Mouse (Mus musculus) kidney, postnatal 36 days (tissue): ENCODE measurements around the gene Pdap1.
A peak's percentile ranks its signal among the peaks of the same experiment; 100 is the strongest.
"Not testable (repeated sequence)": the region's sequence is repeated elsewhere in the genome, so short reads cannot be mapped to it uniquely, and the experiment has no call there.

Source experiments
- DNase-seq, 2 experiments: peaks; one replicate each; pipeline ENCODE4 v3.0.0; 2021 to 2022; ENCODE audit warnings: mixed read lengths in 2 of 2

The Pdap1 gene

DNA sequence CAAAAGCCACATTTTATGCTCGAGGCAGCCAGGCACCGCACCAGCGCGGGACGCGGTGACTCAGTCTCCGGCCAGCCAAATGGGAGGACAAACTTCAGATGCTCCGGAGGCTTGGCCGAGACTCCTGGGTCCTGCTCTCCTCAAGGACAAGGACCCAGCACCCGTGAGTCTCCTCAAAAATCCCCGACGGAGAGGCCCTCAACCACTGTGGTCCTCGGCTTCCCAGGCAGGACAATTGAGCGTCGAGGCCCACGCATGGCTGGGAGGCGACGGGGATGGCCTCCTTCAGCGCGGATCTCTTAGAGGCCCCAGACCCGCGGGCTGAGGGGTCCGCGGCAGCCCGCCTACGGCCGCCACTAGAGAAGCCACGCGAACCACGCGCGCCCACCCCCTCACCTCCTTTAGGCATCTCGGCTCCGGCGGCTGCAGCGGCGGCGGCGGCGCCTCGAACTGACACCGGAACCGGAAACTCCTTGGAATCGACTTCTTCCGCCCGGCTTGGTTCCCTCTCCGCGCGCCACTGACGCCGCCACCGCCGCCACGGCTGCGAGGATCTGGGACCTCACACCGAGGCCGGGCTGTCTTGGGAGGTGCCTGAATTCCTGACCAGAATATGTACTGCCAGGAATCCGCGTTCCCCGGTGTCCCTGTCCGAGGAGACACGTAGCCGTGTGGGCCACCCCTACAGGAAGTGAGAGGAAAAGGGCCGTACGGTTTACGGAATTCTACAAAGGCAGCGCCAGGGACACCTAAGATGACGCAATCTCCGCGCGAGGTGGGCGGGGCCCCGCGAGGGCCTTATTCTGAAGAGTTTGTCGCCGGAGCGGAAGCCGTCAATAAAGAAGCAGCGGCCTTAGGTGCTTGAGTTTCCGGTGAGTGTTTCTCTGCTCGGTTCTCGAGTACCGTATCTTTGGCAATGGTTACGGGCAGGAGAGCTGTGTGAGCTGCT is at the start of gene Pdap1, which contains the start of gene Bud31:
TSS of gene Pdap1 (minus strand) at position 668 of the 949 bp plus-strand sequence.
TSS of gene Bud31 (plus strand) at position 792 of the 949 bp plus-strand sequence.
- peak; percentile 95 to 96 for DNase-seq

DNA sequence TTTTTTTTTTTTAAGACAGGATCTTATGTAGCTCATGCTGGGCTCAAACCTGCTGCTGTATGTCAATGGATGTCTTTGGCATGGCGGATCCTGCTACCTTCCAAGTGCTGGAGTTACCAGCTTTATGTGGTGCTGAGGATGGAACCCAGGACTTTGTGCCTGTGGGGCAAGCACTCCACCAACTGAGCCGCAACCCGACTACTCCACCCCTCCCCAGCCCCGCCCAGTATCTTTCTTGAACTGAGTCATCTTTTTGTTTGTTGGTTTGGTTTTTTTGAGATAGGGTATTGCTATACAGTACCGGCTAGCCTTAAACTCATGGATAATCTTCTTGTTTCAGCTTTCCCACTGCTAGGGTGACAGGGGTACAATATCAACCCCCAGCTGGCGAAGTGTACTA is 49.4 kb upstream of the Pdap1 start:
- no peak for DNase-seq

DNA sequence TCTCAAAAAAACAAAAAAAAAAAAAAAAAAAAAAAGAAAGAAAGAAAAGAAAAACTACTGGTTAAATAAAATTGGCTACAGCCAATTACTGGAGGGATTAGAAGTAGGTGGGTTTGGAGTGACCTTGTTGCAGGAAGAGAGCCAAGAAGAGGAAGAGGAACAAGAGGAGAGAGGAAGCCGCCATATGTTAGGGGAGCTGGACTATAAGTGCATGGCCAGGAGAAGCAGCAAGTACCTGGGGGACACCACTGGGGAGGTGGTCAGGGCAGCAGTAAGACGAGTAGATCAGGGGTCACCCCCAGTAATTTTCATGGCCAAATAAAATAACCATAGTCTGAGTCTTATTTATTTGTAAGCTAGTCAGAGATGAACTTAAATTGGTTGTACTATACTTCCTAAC is 45.2 kb upstream of the Pdap1 start:
- DNase-seq = no peak

DNA sequence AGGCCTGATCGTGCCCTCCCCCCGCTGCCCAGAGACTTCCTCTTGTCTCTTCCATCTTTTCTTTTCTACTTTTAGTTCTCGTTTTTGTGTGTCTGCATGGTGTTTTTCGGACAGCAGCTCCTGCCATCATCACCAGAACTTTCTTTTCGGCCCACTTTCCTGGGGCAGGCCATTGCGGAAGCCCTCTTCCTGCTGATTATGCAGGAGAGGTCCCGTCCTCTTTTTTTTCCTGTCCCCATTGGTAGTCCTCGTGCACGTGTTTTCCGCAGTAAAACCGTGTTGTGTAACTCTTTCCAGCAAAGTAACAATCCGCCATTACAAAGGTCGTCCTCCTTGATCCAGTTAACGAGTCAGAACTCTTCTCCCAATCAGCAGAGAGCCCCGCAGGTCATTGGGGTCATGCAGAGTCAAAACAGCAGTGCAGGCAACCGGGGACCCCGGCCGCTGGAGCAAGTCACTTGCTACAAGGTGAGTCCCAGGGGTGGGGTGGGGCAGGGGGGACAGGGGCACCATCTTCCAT is 38.5 kb upstream of the Pdap1 start:
- DNase-seq = no peak

DNA sequence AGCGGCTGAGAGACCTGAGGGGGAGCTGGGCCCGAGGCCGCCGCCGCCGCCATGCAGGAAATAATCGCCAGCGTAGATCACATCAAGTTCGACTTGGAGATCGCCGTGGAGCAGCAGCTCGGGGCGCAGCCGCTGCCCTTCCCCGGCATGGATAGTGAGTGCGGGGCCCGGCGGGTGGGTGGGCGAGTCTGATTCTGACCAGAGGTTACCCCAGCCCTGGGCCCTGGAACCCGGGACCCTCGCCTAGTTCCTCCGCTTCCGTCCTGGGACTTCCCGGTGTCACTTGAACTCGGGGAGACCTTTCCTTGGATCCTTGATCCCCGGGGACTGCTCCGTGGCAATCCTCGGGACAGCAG is 27.2 kb upstream of the Pdap1 start:
- no peak for DNase-seq

DNA sequence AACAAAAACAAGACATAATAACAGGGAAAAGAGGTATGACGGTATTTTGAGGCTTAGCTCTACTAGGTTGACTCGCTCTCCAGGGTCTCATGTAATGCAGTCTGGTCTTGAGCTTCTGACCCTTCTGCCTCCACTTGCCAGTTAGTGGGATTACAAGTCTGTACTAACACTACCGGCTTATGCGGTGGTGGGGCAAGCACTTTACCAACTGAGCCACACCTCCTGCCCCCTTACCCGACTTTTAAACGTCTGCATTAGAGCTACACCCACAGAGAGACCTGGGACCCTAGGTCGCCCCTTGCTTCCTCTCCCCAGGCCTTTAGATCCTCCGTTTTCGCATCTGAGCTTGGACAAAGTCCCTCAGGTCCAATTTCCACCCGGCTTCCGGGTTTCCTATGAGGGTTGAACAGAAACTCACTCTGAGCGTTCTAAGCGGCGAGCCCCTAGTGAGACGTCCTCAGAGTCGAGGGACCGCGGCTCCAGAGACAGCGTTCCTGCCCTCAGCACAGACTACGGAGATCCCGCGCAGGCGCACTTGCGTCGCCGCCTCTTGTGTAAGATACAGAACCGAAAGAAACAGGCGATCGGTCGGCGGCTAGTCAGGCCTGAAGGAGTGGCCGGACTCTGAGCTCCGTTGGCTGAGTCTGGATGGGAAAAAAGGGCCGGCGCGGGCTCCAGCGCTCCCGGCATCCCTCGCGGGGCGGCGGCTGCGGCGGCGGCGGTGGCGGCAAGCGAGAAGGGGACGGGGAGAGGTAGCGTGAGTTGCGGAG is 26.7 kb upstream of the Pdap1 start, which contains the start of the genes Ptcd1 and Cpsf4:
TSS of gene Ptcd1 (minus strand) at position 573 of the 770 bp plus-strand sequence.
TSS of gene Cpsf4 (plus strand) at position 678 of the 770 bp plus-strand sequence.
- peak; percentile 100 for DNase-seq

DNA sequence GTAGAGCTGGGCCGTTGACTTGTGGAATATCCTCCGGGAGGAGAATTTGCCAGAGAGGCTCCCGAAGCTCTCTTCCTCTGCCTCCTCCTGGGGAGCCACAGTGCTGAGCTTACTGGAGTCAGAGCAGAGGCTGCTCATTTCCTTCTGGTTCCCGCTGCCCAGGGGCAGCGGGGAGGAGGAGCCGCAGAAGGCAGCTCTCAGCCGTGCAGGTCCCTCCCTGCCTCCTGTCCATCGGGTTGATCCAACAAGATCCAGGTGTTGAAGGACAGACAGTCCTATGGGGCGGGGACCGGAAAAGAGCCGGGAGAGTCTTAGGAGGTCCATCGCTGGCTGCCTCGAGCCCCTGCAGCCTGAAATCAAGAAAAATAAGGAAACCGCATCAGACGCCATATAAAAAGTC is 25.1 kb upstream of the Pdap1 start:
- peak in 1 of 2 experiments; percentile 12 for DNase-seq

DNA sequence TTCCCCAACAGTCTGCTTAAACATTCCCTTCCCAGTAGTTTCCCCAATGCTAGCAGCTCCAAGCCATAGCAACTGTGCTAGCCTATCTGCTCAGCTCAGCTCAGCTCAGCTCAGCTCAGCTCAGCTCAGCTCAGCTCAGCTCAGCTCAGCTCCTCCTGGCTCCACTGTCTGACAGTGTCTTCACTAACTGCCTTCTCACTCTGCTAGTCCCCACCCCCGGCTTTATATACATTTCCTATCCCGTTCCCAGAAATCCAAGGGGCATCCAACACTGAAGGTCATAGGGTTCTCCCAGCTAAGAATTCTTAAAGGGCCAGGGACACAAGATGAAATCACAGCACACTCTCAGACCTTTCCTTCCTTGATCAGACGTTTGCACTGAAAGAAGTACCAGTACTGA is 24.7 kb upstream of the Pdap1 start:
- peak; percentile 24 to 26 for DNase-seq

DNA sequence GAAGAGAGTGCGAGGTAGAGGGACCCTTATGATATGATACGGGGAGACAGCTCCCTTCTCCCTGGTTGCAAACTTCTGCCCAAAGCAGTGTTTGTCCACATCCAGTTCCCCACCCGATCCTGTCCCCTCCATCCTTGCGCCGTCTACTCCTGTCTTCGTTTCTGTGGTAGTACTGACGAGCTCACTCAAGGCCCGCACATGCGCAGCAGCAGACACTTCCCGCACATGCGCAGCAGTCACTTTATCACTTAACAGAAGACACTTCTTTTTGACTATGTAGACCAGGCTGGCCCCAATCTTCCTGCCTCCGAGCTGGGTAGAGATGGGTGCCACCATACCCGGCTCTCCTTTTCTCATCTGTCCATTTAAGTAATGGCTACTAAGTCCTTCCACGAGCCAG is 21.3 kb upstream of the Pdap1 start:
- DNase-seq = no peak

DNA sequence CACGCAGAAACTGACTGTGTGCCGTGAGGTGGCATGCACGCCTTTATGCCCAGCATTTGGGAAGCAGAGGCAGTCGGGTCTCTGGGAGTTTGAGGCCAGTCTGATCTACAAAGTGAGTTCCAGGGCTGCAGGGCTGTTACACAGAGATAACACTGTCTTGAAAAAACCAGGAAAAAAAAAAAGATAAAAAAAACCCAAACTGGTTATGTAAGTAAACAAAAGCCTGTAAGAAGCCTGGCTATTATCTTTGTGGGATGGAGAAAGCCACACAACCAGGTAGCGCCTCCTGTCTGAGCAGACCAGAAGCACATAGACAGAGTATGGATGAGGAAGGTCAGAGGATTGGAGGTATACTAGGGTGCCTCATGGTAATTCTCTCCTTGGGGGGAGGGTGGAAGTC is 12.7 kb upstream of the Pdap1 start:
- no peak for DNase-seq

DNA sequence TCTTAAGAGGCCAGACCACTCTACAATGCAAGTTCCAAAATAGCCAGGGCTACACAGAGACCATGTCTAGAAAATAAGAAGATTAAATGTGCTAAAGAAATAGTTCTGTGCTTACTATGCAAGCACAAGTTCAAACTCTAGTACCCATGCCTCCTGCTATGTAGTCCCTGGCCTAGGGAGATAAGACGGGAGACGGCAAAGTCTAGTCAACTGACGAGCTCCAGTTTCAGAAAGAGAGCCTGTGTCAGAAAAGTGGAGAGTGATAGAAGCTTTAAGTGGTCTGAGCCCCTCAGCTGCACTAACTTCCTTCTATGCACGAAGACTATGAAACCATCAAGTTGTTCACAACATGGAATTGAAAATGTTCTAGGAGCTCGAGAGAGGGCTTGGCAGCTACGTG is 9.3 kb upstream of the Pdap1 start:
- no peak for DNase-seq

DNA sequence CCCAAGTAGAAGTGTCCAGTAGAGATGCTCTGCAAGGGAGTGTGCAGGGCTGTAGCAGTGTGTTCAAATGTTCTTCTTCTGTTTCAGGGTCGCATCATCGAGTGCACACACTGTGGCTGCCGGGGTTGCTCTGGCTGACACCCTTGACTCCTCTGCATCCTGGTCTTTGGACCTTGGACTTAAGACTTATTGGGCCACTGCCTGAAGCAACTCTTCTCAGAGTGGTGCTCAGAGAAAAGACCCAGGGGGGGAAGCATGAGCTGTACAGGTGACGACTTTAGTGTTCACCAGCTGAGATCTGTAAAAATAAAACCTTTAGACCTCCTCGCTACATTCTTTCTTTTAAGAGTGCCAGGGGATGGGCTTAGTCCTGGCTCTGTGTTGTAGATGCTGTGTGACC is 7.7 kb upstream of the Pdap1 start:
- DNase-seq = peak; percentile 65 to 76

DNA sequence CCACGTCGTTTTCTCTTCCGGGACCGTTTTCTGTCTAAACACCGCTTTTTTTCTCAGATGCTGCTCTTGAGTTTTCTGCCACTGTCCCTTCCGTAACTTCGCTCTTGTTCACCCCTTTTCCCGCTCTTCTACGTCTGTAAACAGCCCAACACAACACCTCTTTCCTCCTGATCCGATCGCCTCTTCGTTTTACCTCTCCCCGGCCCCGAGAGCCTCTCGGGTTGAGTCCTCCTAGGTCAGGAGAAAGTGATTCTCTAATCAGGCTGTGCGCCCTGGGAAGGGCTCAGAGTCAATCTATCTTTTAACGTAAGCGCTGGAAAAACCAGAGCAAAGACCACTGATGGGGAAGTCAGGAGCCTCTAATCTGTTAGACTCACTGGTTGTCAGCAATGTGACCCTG is 573 bp upstream of the Pdap1 start:
- peak in 1 of 2 experiments; percentile 28 for DNase-seq

DNA sequence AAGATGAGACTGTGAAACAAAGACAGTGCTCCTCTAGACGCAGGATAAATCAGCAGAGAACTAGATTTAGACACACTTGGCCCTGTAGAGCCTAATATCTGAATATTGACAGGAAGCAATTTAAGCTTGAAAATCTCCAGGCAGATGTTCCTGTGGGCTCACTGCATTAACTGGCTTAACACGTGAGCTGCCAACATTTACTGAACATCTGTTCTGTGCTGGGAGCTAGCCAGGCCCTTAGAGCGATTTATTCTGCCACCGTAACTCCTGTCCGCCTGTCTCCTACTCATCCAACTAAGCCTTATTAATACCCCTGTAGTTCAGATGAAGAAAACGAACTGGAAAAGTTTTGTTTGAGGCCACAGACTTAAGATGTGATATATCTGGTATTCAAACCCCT is 1.2 kb downstream of the Pdap1 start:
- no peak for DNase-seq

DNA sequence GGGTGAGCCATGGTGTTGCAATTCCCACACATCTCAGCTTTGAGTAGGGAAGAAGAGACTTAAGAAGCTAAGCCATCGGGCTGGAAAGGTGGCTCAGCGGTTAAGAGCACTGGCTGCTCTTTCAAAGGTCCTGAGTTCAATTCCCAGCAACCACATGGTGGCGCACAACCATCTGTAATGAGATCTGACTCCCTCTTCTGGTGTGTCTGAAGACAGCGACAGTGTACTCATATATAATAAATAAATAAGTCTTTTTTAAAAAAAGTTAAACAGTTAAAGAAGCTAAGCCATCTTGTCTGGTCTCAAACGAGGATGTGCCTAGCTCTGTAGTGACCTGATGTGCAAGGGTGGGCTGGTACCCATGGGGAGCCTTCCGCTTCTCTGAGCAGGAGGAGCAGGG is 6.8 kb downstream of the Pdap1 start:
- not testable (repeated sequence) for DNase-seq

DNA sequence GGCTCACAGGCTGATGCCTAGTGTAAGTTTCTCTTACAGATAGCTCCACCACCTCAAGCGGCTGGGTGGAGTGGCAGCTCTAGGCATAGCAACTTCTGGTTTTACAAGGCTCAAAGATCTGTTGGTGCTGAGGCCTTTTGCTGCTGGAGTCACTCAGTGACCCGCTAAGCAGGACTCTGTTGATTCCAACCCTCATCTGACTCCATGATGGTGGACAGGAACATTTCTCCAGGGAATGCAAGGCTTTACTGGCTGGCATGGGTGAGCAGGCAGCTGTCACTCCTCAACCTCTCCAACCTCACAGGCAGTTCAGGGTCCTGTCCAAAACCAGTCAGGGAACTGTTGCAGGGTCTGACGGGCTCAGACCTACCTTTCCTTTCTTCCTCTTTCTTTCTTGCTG is 9.0 kb downstream of the Pdap1 start:
- no peak for DNase-seq

DNA sequence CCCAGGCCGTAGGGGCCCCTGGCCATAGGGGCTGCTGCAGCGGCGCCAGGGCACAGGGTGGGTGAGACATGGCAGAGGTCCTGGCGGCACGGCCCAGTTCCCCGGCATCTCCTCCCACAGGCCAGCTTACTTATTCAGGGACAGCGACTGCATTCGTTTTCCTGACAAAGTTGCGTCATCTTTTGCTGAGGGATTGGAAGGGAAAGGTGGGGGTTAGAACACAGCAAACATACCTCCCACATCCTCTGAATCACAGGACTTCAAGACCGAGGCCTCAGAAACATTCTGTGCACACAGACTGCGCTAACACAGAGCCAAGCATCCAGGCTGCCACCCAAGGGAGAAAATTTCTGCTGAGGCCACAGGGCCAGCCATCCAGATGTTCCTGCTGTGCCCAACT is 9.8 kb downstream of the Pdap1 start:
- no peak for DNase-seq

DNA sequence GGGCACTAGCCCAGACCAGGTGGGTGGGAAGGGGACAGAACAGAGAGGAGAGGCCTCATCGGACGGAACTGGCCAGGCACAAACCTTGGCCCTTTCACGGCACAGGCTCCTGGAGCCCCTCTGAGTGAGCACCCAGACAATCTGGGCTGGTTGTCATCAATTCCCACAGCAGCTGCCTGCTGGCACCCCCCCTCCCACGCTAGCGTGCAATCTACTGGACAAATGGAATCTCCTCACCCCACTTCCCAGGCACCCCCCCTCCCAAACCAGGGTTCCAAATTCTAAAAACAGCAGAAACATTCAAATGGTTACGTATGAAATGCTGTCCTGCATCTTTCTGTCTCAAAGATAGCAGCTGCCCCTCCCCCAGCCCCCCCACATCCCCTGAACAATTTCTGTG is 10.3 kb downstream of the Pdap1 start:
- not testable (repeated sequence) for DNase-seq

DNA sequence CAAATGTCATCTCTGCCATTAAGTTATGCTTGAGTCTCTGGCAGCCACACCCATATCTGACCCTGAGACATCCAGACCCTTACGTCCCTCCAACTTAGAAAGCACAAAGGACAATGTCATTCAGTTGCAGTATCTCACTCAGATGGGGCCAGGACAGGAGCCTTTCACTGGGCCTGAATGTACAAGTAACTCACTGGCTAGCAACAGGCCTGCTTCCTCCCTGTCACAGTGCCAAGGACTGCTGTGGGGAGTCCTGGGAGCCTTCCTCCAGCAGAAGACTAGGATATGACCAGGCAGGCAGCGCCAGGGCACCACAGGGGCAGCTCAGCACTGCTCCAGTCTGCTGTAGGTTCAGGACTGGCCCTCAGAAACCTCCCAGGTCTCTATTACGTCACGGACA is 10.9 kb downstream of the Pdap1 start:
- peak; percentile 28 to 57 for DNase-seq

DNA sequence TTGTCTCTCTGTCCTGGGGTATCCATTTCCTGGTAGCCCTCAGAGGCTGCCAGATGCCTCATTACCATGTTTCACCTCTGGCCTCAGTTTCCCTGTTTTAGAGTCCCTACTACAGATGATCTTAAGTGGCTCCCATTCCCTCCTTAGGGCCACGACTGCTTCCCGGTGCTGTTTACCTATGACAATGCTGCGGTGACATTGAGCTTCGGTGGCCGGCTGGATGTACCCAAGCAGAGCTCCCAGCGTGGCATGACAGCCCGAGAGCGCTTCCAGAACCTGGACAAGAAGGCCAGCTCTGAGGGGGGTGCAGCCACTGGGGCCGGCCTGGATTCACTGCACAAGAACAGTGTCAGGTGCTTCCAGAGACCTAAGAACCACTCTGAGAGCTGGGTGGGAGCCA is 13.5 kb downstream of the Pdap1 start:
- DNase-seq = no peak

DNA sequence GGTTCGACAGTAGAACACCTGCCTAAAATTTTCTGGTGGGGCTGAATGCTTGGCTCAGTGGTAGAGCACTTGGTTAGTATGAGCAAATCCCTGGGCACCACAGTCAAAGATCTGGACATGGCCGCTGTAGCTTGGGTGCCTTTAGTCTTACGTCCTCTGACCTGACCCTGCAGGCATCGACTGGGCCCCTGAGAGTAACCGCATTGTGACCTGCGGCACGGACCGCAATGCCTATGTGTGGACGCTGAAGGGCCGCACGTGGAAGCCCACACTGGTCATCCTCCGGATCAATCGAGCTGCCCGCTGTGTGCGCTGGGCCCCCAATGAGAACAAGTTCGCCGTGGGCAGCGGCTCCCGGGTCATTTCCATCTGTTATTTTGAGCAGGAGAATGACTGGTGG is 16.6 kb downstream of the Pdap1 start:
- no peak for DNase-seq

DNA sequence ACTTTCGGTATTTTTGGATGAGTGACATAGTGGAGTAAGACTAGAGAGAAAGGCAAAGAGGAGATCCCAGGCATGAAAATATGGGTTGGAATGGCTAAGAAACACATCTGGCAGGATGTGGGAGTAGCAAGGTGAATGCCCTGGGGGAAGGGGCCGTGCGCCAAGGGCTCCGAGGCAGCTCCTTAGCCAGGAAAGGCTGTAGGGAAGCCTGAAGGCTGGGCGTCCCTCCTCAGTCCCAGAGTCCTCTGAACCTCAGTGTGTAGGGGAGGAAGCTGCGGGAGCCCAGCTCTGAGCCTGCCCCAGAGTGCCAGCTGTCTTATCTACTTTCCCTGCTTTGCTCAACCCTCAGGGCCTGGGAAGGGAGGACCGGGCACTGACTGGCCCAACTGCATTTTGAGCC is 19.1 kb downstream of the Pdap1 start:
- DNase-seq = no peak

DNA sequence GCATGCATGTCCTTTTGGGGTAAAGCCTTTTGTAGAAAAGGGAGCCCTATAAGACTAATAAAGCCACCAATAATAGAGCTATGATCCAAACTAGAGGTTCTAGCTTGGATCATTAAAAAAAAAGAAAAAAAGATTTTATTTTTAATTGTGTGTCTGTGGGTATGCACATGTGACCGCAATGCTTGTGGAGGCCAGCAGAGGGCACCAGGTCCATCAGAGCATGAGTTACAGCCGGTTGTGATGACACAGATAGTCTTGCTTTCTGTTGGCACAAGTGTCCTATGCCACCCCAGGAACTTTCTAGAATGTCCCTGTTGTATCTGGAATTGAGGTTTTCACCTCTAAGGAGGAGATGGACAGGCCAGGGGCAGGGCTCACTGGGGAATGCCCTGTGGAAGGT is 20.7 kb downstream of the Pdap1 start:
- DNase-seq = peak in 1 of 2 experiments; percentile 39

DNA sequence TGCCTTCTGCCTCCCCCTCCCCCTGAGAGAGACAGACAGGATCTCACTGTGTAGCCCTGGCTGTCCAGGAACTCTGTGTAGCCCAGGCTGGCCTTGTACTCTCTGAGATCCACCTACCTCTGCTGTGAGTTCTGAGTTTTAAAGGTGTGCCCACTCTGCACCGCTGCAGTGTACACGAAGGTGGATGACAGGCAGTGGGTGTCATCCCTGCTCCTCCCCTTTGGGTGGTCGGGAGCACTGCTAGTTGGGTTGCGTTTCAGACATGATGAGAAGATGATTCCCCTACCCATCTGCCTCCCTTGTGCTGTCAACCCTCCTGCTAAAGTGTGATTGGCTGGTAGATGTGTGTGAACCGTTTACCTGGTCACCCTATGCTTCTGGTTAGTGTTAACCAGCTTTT is 21.6 kb downstream of the Pdap1 start:
- no peak for DNase-seq
